Mouse (Mus musculus) ES-Bruce4 (cell line): Measurements from ENCODE around the gene Pgp.

Experiments used
- CTCF ChIP-seq: IDR thresholded peaks from one replicate; pipeline ENCODE4 v1.8.1; 2011; ENCODE audit warnings: low read depth, low read length
- POLR2A ChIP-seq: IDR thresholded peaks from one replicate; pipeline ENCODE4 v1.8.1; 2011; ENCODE audit warnings: low read length; ENCODE audit not compliant: insufficient read depth

DNA sequence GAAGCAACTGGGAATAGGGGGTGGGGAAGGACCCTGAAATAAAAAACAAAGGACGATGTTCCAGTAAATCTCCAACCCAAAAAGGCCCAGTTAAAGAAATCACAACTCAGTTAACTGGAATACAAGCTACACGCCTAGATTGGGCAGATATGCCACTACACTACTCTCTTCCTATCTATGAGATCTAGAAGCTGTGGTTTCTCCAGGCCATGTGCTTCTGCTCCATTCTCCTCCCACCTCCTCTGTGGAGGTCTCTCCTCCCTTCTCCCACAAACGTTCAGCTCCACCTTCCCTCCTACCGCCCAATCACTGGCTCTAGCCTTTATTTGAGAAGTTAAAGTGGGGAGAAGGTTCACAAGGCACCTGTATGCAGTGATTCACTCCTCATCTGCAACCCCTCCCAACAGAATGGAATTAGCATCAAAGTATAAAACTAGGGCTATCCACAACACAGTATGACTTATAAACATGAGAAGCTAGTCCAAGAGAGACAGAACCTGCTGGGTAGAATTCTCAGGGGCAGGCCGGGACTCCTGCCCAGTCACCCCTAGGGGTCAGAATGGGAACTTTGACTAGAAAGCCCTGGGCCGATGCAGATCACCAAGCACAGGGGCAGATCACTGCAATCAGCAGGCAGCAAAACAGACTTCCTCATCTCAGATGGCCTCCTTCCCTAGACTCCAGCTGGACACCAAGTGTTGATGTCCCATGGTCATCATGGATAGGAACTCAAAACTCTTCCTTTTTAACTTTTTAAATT lies 6.6 kb upstream of the Pgp start:
- TF ChIP-seq CTCF (no peak), POLR2A (no peak)
